Mouse (Mus musculus) left cerebral cortex, adult 18-20 months (tissue): ENCODE measurements around the gene AL731706.1. TPM values are rescaled to one million over a fixed set of nuclear protein-coding genes. Genes with fewer than 3 reads are reported as not detected.

Experiments used
- DNase-seq, 2 experiments: peaks; one replicate each; pipeline ENCODE4 v3.0.0; 2021 to 2022; ENCODE audit warnings: low spot score in 2 of 2, mixed read lengths in 1 of 2
- total RNA-seq, 2 experiments: library from RNA; stranded (reverse); gene quantifications; 2 replicates each; pipeline ENCODE4 v1.2.3; 2021

The AL731706.1 gene
- total RNA-seq, 2 experiments from 2014 or later, result 14.1 to 20.4 TPM

DNA sequence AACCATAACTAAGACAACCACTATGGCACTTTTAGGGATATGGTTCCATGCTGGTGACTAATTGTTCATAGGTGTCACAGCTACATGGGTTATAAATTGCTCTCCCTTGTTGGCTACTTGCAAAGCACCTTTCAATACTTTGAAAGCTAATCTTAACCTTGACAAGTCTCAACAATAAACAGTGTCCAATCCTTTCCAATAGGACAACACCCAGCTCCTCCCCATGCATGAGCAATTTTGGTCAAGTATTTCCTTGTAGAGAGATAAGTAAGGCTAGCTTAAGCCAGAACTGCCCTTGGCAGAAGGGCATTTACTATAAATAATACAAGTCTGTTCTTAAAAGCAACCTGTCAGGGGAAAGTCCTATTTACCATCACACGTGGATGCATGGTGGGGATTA is 53.2 kb downstream of the AL731706.1 start:
- DNase-seq, result no peak

DNA sequence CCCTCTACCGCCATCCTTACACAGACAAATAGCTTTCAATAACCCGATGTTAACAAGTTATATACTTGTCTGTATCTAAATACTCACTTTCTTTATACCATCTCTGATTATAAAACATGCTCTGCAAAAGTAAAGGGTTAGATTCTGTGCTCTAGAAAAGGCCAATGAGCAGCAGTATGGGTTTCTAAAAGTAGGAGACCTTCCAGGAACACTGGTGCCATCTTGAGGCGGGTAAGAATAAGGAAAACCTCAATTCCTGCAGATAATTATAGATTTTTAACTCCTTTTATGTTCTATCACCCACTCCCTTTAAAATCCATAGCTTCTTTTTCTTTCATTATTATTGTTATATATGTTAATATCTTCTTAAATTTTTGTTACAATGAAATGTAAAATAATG is 55.3 kb downstream of the AL731706.1 start:
- DNase-seq, result peak; percentile 30 to 41

DNA sequence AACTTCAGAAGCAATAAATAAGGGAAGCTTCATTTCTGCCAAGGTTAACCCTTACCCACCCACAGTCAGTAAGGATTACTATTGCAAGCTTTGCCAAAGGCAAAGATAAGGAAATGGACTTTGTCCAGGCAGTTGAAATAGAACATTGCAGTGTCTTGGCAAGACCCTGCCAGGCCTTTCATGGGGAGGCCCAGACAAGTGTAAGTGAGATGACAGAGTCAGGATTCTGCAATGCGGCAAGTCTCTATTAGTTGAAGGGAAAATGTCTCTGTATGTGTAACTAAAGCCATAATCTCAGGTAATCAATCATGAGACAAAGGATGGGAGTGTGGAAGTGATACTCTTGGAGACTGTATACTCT is 56.5 kb downstream of the AL731706.1 start:
- no peak for DNase-seq

DNA sequence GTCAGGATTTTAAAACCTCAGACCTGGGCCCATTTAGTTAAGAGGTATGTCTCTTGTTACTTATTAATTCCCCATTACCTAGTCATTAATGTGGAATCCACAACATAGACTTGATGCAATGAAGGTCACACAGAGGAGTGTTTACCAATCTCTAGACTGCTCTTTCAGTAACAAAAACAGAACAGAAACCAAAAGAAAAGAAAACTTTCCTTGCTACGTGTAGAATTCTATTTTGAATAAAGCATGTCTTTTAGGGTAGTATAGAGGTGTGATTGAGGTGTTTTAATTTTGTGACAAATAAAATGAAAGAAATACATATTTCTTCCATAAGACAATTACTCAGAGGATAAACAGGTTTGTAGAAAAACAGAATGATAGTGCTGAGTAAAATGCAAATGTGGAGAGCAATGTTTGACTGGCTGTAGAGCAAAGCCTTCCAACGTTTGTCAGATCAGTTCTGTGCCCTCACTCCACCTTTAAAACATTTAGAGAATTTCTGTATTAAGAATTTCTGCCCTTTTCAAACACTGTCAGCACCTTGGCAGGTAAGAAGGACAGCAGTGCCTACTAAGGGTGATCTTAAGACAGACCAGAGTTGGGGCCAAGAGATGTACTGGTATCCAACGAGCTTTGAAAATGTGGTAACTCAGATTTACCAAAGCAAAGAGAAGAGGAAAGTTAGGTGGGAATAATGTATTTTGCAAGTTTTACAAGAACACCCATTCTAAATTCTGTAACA is 57.0 kb downstream of the AL731706.1 start:
- no peak for DNase-seq

DNA sequence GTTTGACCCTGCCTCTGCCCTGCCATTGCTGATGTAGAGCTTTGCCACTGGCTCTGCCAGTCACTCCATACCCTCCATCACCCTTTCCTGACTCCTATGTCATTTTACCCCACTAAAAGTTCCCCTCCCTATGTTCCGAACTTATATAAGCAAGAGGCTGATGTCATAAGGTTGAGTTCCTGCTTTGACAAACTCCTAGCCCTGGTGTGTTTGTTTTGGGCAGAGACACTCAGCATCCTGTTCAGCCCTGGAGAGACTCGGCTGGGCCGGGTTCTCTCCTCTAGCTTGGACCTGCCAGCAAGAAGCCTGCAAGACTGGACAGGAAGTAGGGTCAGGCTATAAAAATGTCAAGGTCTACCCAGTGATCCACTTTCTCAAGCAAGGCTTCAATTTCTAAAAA is 58.3 kb downstream of the AL731706.1 start:
- no peak for DNase-seq

Other genes starting within 250 kb of the AL731706.1 start
- 1,000 to 10,000 TPM; 3,274 to 3,529 TPM for gene Snap25, start 177.9 kb downstream of the AL731706.1 start, total RNA-seq
- 10 to 100 TPM; 26.9 to 32.8 TPM for gene AL731706.2, start 5.7 kb downstream of the AL731706.1 start, total RNA-seq
- 1 to 10 TPM; 8.1 to 8.3 TPM for gene Slx4ip, start 171 bp downstream of the AL731706.1 start, total RNA-seq
- 10 to 100 TPM; 28.5 to 29.5 TPM for gene Mkks, start within 50 bp of the AL731706.1 start, total RNA-seq
- 1 to 10 TPM; 5.6 to 6.7 TPM for gene Jag1, start 225.3 kb upstream of the AL731706.1 start, total RNA-seq